Comparison of ENCODE assay signal across 21 mouse cellular contexts in the genomic region with DNA sequence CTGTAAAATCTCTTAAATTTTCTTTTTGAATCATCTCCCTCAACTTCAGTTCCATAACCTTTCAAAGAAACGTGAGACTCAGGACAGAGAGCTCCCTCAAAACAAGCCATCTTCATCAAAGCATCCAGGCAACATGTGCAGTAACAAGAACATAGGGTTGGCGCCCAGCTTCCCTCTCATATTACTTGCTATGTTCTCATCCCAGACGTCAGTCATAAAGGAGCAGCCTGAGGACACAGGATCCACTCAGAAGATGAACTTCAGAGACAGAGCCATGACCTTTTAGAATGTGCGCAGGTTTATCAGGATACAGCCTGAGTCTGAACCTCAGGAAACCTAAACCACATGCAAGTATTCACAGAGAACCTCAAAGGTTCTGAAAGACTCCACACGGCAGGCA.
A peak's percentile ranks its signal among the peaks of the same experiment; 100 is the strongest.
DNase-seq lines count a peak whose midpoint lies in the region; TF ChIP-seq lines count a peak whose summit lies in the region.
"Had no signal": no experiment of that assay in that cellular context is flagged by ENCODE, and none has a peak within 500 bp of the region (broad histone marks: within the 10 kb centered on the region; RNA-seq: fewer than 3 reads in every experiment).

No protein-coding gene starts in this region.

- peaks cover 3% of the 10 kb centered on the region; the same call in 1 of the 2 replicates for H3K36me3 ChIP-seq in heart, embryonic 10.5 days
- H3K36me3 ChIP-seq: hindbrain, embryonic 13.5 days had no signal

- H3K4me1 ChIP-seq in heart, embryonic 10.5 days, result peaks cover 12% of the 10 kb centered on the region
- H3K4me1 ChIP-seq: hindbrain, embryonic 10.5 days had no signal

- DNase-seq in cerebellum, adult 9-11 months, result peak; percentile 12
- no peak for DNase-seq in cerebellum, postnatal 4 days (ENCODE audit: low spot score in 2 of 2)
- peak; percentile 57 for DNase-seq in gastrocnemius, adult 2 months
- DNase-seq in gastrocnemius, postnatal 36 days, result no peak
- peak; percentile 22 for DNase-seq in heart, embryonic 10.5 days (ENCODE audit: low spot score)
- DNase-seq in heart, postnatal 25 days (ENCODE audit: low spot score), result no peak
- DNase-seq: adrenal gland, adult 2 months; adrenal gland, postnatal 25 days; forebrain, postnatal 0 days; gastrocnemius, postnatal 14 days; heart, adult 18-20 months; heart, postnatal 14 days; kidney, adult 11 months; kidney, adult 8-10 months had no signal

- intact Hi-C loops in gastrocnemius, adult 2 months (cut with DNase I), result no loop called here
- intact Hi-C loops in gastrocnemius, postnatal 36 days (cut with DNase I), result loop anchor here (5.0 kb wide), 1 partner anchor 98 kb away; a partner anchor contains a TSS
- intact Hi-C loops in heart, postnatal 25 days (cut with DNase I), result loop anchor here (5.0 kb wide), 1 partner anchor 98 kb away; a partner anchor contains a TSS

- H3K27me3 ChIP-seq in heart, embryonic 10.5 days (ENCODE audit: insufficient read depth, poor library complexity, severe bottlenecking), result no peaks in the 10 kb centered on the region
- H3K27me3 ChIP-seq: embryonic facial prominence, embryonic 12.5 days; embryonic facial prominence, embryonic 15.5 days; heart, embryonic 13.5 days; hindbrain, embryonic 13.5 days; intestine, embryonic 15.5 days; kidney, embryonic 15.5 days had no signal

- 86% methylated on average over 5 of the region's 5 CpGs for WGBS in heart, embryonic 10.5 days

- H3K4me3 ChIP-seq in gastrocnemius, adult 2 months, result no peak overlapping the region
- no peak overlapping the region for H3K4me3 ChIP-seq in heart, embryonic 10.5 days
- H3K4me3 ChIP-seq: embryonic facial prominence, embryonic 12.5 days; embryonic facial prominence, embryonic 15.5 days; heart, embryonic 13.5 days; hindbrain, embryonic 10.5 days; hindbrain, embryonic 13.5 days; intestine, embryonic 15.5 days; kidney, embryonic 15.5 days had no signal

- peak overlapping the region; percentile 76 for H3K27ac ChIP-seq in gastrocnemius, adult 2 months
- no peak overlapping the region for H3K27ac ChIP-seq in heart, embryonic 10.5 days
- H3K27ac ChIP-seq: embryonic facial prominence, embryonic 12.5 days; embryonic facial prominence, embryonic 15.5 days; heart, embryonic 13.5 days; hindbrain, embryonic 10.5 days; hindbrain, embryonic 13.5 days; intestine, embryonic 15.5 days; kidney, embryonic 15.5 days had no signal

- no peaks in the 10 kb centered on the region for H3K9me3 ChIP-seq in heart, embryonic 10.5 days
- H3K9me3 ChIP-seq: embryonic facial prominence, embryonic 12.5 days; embryonic facial prominence, embryonic 15.5 days; heart, embryonic 13.5 days; hindbrain, embryonic 10.5 days; hindbrain, embryonic 13.5 days; intestine, embryonic 15.5 days; kidney, embryonic 15.5 days had no signal

- no peak for TF ChIP-seq CTCF in gastrocnemius, adult 2 months (IDR thresholded peaks at IDR 0.05)

Comparison
In these comparisons a context has a peak if more than half of its experiments do, and no peak if none do; other contexts are left out.
1. DNase-seq: peak in cerebellum, adult 9-11 months (single experiment), gastrocnemius, adult 2 months (single experiment) and heart, embryonic 10.5 days (single experiment); none in cerebellum, postnatal 4 days (0 of 2), gastrocnemius, postnatal 36 days (0 of 2) and heart, postnatal 25 days (single experiment).